Mouse (Mus musculus) limb, embryonic 14.5 days (tissue): ENCODE results near the gene Ifna11. TPM values are rescaled to one million over a fixed set of nuclear protein-coding genes. Genes with fewer than 3 reads are reported as not detected.
A peak's percentile ranks its signal among the peaks of the same experiment; 100 is the strongest.
"Not testable (repeated sequence)": the region's sequence is repeated elsewhere in the genome, so short reads cannot be mapped to it uniquely, and the experiment has no call there.

Experiments used
- ATAC-seq: fragments of 200-750 bp; cut with Nextera tagmentation; 2 replicates; pipeline ENCODE4 v1.8.0; 2017; ENCODE audit warnings: low read depth, moderate number of reproducible peaks, moderate TSS enrichment; ENCODE audit not compliant: low FRiP score
- DNase-seq: peaks from one replicate; pipeline ENCODE4 v3.0.0-alpha.2; 2015; ENCODE audit warnings: low spot score
- H3K27ac ChIP-seq: fragments of 300-500 bp; sonication (generic); replicated peaks from 2 replicates; pipeline ENCODE4 v1.5.1; 2014; ENCODE audit warnings: low read depth, mild to moderate bottlenecking, low read length, moderate library complexity, mixed read lengths
- H3K27me3 ChIP-seq: fragments of 300-500 bp; sonication (generic); 2 replicates; pipeline ENCODE4 v1.6.1; 2014; ENCODE audit warnings: low read length, mixed read lengths; ENCODE audit not compliant: control insufficient read depth, insufficient read depth
- H3K36me3 ChIP-seq: fragments of 300-500 bp; sonication (generic); 2 replicates; pipeline ENCODE4 v1.6.1; 2014; ENCODE audit warnings: mild to moderate bottlenecking, low read length, moderate library complexity, mixed read lengths; ENCODE audit not compliant: control insufficient read depth, insufficient read depth
- H3K4me1 ChIP-seq: fragments of 300-500 bp; sonication (generic); 2 replicates; pipeline ENCODE4 v1.6.1; 2014; ENCODE audit warnings: antibody characterized with exemption, low read length, mixed read lengths; ENCODE audit not compliant: control insufficient read depth, insufficient read depth
- H3K4me2 ChIP-seq: fragments of 300-500 bp; sonication (generic); replicated peaks from 2 replicates; pipeline ENCODE4 v1.6.1; 2014; ENCODE audit warnings: low read depth, mild to moderate bottlenecking, low read length, moderate library complexity; ENCODE audit not compliant: severe bottlenecking
- H3K4me3 ChIP-seq: fragments of 300-500 bp; sonication (generic); replicated peaks from 2 replicates; pipeline ENCODE4 v1.5.1; 2014; ENCODE audit warnings: low read length
- H3K9ac ChIP-seq: fragments of 300-500 bp; sonication (generic); 2 replicates; pipeline ENCODE4 v1.6.1; 2014; ENCODE audit warnings: mild to moderate bottlenecking, low read depth, low read length, moderate library complexity; ENCODE audit not compliant: severe bottlenecking
- H3K9me3 ChIP-seq: fragments of 300-500 bp; sonication (generic); 2 replicates; pipeline ENCODE4 v1.6.1; 2016; ENCODE audit warnings: low read length; ENCODE audit not compliant: control insufficient read depth
- POLR2A ChIP-seq: fragments of 200-500 bp; IDR thresholded peaks from 2 replicates; pipeline ENCODE4 v1.8.0; 2012; ENCODE audit warnings: inconsistent platforms, mild to moderate bottlenecking, moderate library complexity, borderline replicate concordance; ENCODE audit not compliant: insufficient read depth, insufficient read length; ENCODE audit errors: extremely low read depth
- WGBS: fragments of 180-500 bp; shearing (Covaris S2); extraction: QIAGEN DNeasy Blood & Tissue Kit; methylation state at CpG from one replicate; pipeline ENCODE4 v1.1.7; 2014; 5-methylcytosine and 5-hydroxymethylcytosine counted together
- polyA plus RNA-seq, 2 experiments: library from polyadenylated mRNA; depleted of rRNA in 1 of 2; stranded (reverse) in 1 of 2; unstranded in 1 of 2; fragments of >200 nt; fragmentation: Nextera tagmentation in 1 of 2; extraction: Ambion mirVana in 1 of 2; gene quantifications; 2 replicates each; pipeline versions ENCODE4 v1.2.1 to v1.2.3; 2012 to 2014

Ifna11 gene
- polyA plus RNA-seq (2012; rRNA removed), result not detected in 2 replicates
- polyA plus RNA-seq (2014; fragmentation: Nextera tagmentation; extraction: Ambion mirVana), result not detected in 2 replicates

- no peak within 1 kb of the TSS for H3K4me2 ChIP-seq
- H3K36me3 ChIP-seq, result no peaks in the 10 kb centered on the region
- H3K27me3 ChIP-seq, result no peaks in the 10 kb centered on the region
- ATAC-seq, result no peak
- no peak for TF ChIP-seq POLR2A
- no peak within 1 kb of the TSS for H3K4me3 ChIP-seq
- no peak within 1 kb of the TSS for H3K9ac ChIP-seq
- H3K9me3 ChIP-seq, result no peaks in the 10 kb centered on the region
- H3K4me1 ChIP-seq, result no peaks in the 10 kb centered on the region
- H3K27ac ChIP-seq, result no peak within 1 kb of the TSS
- WGBS, result 75% methylated on average over 1 of the region's 1 CpGs
- DNase-seq, result no peak
Measured at GRCm38 (mm10) chr4:88819659-88820058, at the start of gene Ifna11. Gene Ifna11 (plus strand): TSS chr4:88819959.

GRCm38 (mm10) chr4:88773534-88773933 is 46.2 kb upstream of the Ifna11 start, which contains the start of gene Gm13290:
Gene Gm13290 (plus strand): TSS chr4:88773834.
- not testable (repeated sequence) for ATAC-seq, H3K4me1 ChIP-seq, H3K9me3 ChIP-seq, H3K4me3 ChIP-seq, H3K36me3 ChIP-seq, H3K27me3 ChIP-seq, H3K4me2 ChIP-seq, H3K27ac ChIP-seq, DNase-seq, H3K9ac ChIP-seq
- WGBS, result no CpG with 5 or more reads among the region's 32 CpGs

GRCm38 (mm10) chr4:88776622-88777021 is 43.1 kb upstream of the Ifna11 start, which contains the start of gene Gm13289:
Gene Gm13289 (plus strand): TSS chr4:88776922.
- H3K27me3 ChIP-seq, H3K4me3 ChIP-seq, DNase-seq, H3K9ac ChIP-seq, H3K4me1 ChIP-seq, H3K4me2 ChIP-seq, H3K9me3 ChIP-seq, H3K36me3 ChIP-seq, ATAC-seq, H3K27ac ChIP-seq: not testable (repeated sequence)
- WGBS, result no CpG with 5 or more reads among the region's 29 CpGs

- not testable (repeated sequence) for H3K9ac ChIP-seq, H3K4me2 ChIP-seq, ATAC-seq, DNase-seq, H3K4me3 ChIP-seq, H3K36me3 ChIP-seq, H3K27ac ChIP-seq, H3K4me1 ChIP-seq, H3K27me3 ChIP-seq, H3K9me3 ChIP-seq
- no CpG with 5 or more reads among the region's 29 CpGs for WGBS
Measured at GRCm38 (mm10) chr4:88779550-88779949, 40.2 kb upstream of the Ifna11 start, which contains the start of gene Gm13272. Gene Gm13272 (plus strand): TSS chr4:88779850.

- H3K4me1 ChIP-seq, H3K9me3 ChIP-seq, ATAC-seq, DNase-seq, H3K27ac ChIP-seq, H3K36me3 ChIP-seq, H3K4me3 ChIP-seq, H3K4me2 ChIP-seq, H3K27me3 ChIP-seq, H3K9ac ChIP-seq: not testable (repeated sequence)
- 45% methylated on average over 10 of the region's 18 CpGs for WGBS
Measured at GRCm38 (mm10) chr4:88780320-88780719, 39.4 kb upstream of the Ifna11 start.

GRCm38 (mm10) chr4:88781831-88782230 is 37.9 kb upstream of the Ifna11 start, which contains the start of gene Ifnz:
Gene Ifnz (plus strand): TSS chr4:88782131.
- not testable (repeated sequence) for ATAC-seq, H3K9ac ChIP-seq, DNase-seq, H3K36me3 ChIP-seq, H3K9me3 ChIP-seq, H3K27me3 ChIP-seq, H3K27ac ChIP-seq, H3K4me1 ChIP-seq
- WGBS, result 26% methylated on average over 3 of the region's 7 CpGs
- Histone ChIP-seq H3K4me2 (peak within 1 kb of the TSS; percentile 29), H3K4me3 (peak within 1 kb of the TSS; percentile 17; the same call in 1 of the 2 replicates)

GRCm38 (mm10) chr4:88782335-88782734 is 37.4 kb upstream of the Ifna11 start:
- Histone ChIP-seq H3K4me2 (peak overlapping the region; percentile 29), H3K4me3 (peak overlapping the region; percentile 17; the same call in 1 of the 2 replicates)
- H3K9ac ChIP-seq, ATAC-seq, H3K9me3 ChIP-seq, H3K36me3 ChIP-seq, DNase-seq, H3K27me3 ChIP-seq, H3K27ac ChIP-seq, H3K4me1 ChIP-seq: not testable (repeated sequence)
- WGBS, result 0% methylated on average over 10 of the region's 31 CpGs

- H3K27ac ChIP-seq, H3K36me3 ChIP-seq, H3K9ac ChIP-seq, DNase-seq, ATAC-seq, H3K4me2 ChIP-seq, H3K4me3 ChIP-seq, H3K27me3 ChIP-seq, H3K4me1 ChIP-seq, H3K9me3 ChIP-seq: not testable (repeated sequence)
- WGBS, result no CpG with 5 or more reads among the region's 27 CpGs
Measured at GRCm38 (mm10) chr4:88785409-88785808, 34.4 kb upstream of the Ifna11 start, which contains the start of gene Gm13276. Gene Gm13276 (plus strand): TSS chr4:88785709.
